Mouse (Mus musculus) ES-Bruce4 (cell line): Measurements from ENCODE around the gene BC049352.

ENCODE experiments used
- CTCF ChIP-seq: IDR thresholded peaks from one replicate; pipeline ENCODE4 v1.8.1; 2011; ENCODE audit warnings: low read depth, low read length
- EP300 ChIP-seq: IDR thresholded peaks from 2 replicates; pipeline ENCODE4 v1.6.1; 2011; ENCODE audit warnings: low read depth, low read length; ENCODE audit not compliant: insufficient read depth
- POLR2A ChIP-seq: IDR thresholded peaks from one replicate; pipeline ENCODE4 v1.8.1; 2011; ENCODE audit warnings: low read length; ENCODE audit not compliant: insufficient read depth

- TF ChIP-seq CTCF = no peak
- TF ChIP-seq POLR2A = no peak
- TF ChIP-seq EP300 = no peak
Observed at GRCm38 (mm10) chr9:45291481-45292168, 109.8 kb downstream of the BC049352 start.
